Mouse (Mus musculus) retina, embryonic 14.5 days (tissue): ENCODE data around the gene St5.

Experiments
- DNase-seq: peaks from one replicate; pipeline ENCODE4 v3.0.0-alpha.2; 2015; ENCODE audit warnings: low spot score

St5 gene

DNA sequence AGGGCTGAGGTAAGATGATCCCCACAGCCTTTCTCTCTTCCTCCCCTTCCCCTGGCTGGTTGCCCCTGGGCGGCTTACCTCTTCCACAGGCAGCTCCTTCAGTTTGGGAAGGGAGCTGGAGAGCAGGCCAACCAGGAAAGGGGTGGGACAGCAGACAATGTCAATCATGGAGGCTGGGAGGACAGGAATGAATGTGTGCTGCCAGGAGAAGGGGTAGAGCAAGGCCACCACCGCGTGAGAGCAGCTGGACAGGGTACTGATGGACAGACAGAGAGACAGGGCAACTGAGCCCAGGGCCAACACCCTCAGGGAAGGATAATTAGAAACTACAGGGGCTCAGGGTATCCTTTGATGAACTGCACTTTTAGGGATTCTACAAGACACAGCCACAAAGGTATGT, 175.9 kb downstream of the St5 start:
- DNase-seq: no peak

DNA sequence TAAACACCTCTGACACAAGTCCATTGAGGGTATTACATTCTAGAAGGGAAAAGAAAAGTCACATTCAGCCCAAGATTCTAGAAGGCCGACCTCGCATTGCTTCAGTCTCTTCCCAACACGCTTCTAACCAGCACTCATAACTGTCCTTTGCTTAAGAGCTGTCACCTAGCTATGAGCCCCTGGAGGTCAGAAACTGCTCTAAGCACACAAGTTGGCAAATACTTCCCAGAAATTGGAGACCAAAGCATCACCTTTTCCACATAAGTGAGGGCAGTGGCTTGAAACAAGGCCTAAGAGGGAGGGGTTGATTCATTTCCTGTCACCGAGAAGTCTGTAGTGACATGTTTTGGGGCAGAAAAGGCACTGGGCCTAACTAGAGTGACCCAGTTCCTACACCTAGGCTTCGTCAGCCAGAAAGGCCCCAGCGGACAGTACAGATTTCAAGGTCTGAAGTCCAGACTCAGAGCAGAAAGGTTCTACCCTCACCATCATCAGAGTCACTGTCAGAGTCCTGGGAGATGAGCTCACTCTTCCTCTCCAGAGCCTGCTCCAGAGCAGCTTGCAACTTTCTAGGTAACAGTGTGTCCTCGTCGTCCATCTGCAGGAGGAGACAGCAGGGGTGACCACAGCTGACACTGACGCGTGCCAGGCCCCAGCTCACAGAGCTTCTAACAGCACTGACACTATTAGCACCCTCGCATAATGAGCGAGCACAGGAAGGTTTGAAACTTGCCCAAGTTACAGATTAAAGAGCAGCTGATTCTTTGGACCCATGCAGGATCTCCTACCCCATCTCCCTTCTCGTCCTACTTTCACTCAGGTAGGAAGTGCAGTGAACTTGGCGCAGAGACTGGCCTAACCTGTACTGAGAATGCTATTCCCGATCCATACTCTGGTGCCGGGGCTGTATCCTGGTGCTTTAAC, 177.4 kb downstream of the St5 start:
- DNase-seq: no peak

DNA sequence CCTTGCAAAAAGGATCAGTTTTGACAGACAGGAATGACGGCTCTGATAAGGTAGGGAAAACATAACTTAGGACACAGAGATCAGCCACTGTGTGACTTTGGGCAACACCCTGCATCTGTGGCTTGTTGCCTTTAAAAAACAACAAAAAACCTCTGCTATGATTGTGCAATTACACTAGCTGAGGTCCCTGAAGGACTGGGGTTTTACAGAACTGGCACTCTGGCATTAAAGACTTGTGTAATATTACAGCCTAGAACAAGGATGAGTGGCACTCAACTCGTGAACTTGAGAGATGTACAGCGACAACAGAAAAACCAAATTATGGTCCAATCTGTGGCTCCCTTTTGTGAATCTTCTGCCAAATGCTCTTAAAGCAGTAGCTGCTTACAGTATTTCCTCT, 178.6 kb downstream of the St5 start:
- DNase-seq: no peak

DNA sequence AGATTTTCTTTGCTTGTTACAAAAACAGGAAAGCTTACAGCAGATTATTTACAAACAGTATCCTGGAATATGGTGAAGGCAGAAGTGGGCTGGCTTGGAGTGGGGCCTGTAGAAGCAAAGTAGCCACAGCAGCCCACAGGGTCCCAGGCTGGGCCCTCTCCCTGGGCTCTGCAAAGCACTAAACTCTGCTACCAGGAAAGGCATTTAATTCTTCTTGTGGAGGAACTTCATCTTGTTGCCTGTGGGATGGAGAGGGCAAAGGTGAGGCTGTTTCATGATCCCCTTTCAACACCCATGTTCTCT, 179.0 kb downstream of the St5 start:
- no peak for DNase-seq

DNA sequence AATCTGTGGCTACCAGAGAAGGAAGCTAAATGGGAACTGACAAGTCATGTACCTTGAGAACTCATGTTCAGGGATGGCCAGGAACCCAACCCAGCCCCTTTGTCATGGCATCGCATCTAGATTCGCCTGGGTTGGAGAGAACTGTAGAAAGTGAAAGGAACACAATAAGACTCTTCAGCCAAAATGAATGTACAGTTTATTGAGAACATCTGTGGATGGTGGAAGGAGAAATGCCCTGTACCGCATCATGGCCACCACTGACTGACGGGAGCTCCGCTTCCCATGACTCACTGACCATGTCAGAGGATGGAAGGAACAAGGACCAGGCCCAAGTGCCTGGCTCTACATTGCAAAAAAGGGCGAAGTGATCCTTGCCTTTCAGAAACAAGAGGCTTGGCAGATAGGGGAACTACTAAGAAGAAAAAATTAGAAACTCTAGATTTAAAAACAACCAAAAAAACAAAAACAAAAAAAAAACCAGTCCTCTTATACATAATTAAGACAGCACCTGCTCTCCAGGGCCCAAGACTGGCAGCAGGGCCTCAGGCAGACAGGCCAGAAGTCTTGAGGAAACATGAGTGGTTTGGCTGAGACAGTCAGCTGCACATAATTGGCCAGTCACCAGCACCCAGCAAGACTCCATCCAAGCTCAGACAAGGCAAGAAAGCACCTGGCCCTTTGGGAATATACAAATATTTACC, 179.5 kb downstream of the St5 start:
- no peak for DNase-seq

DNA sequence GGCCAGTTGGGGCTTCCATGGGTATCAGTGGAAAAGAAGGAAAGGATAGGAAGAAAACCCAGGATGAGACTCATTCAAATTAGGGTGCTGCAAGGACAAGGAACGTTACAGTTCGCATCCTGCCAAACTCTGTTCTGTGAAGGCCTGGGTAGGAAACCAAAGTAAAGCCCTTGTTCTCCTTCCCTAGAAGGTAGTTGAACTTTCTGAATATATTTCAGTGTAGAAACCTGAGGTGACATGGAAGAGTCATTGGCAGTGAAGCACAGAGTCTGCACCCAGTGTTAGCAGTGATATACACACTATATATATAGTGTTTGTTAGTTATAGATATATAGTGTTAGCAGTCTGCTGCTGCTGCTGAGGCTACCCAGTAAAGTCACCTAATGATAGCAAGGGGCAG, 180.1 kb downstream of the St5 start:
- no peak for DNase-seq

DNA sequence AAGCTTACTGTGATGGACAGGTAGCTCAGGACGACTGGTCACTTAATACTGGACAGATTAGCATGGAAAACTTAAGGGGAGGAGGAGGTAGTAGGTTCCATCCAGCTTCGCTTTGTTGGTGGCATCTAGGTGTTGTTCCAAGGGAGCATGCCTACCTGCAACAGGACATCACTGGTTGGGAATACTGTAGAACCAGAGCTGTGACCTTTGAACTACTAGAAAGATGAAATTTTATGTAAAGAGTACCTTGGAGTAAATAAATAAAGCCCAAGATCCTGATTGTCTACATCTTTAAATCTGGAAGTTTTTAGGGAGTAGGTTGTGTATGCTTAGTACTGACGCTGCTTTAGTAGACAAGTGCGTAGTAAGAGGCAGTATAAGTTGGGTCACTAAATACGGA, 181.3 kb downstream of the St5 start:
- DNase-seq: no peak

DNA sequence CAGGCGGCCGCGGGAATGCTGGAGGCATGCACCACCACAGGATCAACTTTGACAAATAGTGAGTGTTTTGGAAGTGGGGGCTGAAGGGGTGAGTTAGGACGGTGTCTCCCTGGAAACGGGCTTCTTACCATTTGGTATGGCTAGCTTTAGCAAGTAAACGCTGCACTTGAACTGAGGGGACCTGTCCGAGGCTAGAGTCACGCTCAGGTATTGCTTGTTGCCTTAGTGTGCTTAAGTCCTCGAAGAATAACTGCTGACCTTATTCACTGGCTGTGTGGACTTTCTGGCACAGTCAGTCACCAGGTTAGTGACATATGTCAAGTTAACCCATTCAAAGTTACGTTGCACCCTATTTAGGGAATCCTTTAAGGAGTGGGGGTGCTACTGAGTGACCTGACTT, 183.5 kb downstream of the St5 start:
- DNase-seq: no peak

DNA sequence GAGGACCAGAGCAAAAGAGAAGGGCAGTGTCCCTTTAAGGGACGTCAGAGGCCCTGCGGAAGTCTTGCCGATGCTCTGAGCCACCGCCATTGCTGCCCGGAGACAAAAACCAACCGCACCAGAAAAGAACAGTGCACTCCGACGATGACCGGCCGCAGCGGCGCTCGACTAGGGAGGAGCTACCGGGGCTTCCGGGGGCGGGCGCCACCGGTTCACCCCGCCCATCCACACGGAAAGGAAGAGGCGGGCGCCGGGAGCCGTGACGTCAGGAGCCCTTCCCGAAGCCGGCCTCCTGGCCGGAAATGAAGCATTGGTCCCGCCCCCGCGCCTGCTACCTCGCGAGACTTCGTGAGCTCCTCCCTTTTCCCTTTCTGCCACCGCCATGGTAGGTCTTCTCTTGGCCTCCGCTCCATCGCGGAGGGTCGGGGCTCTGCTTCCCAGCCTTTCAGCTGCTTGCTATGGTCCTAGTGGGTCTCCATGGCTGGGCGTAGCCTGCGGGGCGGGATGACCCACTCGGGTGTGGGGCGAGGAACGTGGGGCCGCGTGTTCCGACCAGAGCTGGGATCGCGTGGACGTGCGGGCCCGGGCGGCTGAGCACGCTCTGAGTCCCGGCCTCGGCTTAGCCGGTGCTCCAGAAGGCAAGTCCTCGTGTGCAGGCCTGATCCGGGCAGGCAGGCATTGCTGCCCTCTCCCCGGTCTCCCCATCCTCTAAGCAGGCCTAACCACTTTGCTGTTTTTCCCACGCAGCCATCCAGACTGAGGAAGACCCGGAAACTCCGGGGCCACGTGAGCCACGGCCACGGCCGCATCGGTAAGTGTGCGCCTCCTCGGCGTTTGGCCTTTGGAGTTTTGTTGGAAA, 184.3 kb downstream of the St5 start, which contains the start of gene Rpl27a:
Gene Rpl27a (plus strand): TSS at position 310 of the 859 bp plus-strand sequence.
- peak; percentile 99 for DNase-seq

DNA sequence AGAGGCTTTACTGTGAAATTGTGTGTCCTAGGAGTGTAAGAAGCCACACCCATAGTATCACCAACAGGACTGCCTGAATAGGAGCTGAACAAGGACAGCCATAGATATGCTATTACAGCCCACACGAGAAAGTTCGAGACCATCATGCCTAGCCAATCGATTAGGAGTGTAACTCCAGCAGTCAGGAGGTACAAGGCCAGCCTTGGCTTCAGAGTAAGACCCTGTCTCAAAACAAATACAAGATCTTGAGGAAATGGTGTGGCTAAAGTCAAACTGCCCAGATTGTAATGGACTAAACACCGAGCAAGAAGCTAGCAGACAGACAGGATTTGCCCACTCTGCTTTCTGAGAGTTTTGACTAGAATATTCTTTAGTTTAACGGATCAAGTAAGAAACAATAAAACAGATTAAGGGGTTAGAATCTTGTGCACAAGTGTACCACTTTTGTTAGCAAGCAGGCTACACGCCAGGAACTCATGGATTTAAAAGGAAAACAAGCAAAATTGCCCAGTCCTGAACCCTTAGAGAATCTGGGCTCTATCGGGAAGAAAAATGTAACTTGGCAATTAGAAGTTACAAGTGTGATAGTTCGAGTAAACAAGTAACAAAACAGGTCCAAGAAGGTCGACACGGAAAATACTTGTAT, 185.2 kb downstream of the St5 start:
- DNase-seq: peak; percentile 18

DNA sequence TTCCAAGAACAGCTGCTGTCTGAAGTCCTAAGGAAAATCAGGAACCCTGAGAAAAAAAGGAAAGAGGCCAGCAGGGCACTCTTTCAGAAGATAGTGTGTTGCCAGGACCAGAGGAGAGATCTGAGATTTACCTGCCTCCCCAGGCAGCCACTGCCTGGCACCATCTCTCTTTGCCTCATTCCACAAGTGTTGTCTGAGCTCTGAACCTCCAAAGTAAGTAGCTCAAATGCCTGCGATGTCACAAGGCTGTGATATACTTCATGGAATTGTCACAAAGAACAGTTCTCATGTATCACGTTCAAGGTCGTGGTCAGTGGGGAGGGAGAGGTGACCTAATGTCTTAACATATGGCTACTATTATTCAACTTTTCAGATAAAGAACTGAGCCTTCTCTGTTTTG, 186.9 kb downstream of the St5 start:
- DNase-seq: no peak

DNA sequence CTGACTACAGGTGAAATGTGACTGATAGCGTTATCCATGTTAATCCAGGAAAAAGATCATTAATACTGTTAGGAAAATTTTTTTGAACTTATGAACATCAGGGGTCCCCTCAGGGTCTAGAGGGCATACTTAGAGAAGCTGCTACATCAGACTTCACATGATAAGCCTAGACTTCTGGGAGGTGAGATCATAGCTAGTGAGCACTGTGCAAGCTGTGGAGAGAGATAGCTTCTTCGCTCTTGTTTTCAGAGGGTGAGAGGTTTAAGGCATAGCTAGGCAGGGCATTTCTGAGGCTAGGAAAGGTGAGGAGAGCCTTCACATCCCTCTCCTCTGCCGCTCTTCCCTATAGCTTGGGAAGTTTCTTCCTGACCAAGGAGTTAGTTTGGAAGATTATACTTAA, 191.6 kb downstream of the St5 start:
- DNase-seq: no peak

DNA sequence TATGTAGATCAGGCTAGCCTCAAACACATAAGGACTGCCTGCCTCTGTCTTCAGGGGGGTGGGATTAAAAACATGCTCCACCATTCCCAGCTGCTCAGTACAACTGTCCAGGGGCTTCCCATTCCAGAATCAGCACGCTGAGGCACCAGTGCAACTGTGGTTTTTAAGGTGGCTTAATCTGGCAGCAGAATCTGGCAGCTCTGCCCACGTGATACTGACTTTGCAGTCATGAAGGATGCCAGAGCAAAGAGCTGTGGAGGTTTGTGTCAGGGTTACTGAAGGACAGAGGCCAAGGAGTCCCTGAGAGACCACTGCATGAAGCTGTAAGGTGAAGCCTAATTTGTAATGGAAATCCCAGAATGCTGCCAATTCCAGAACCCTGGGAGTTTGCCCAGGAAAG, 192.6 kb downstream of the St5 start:
- DNase-seq: no peak

DNA sequence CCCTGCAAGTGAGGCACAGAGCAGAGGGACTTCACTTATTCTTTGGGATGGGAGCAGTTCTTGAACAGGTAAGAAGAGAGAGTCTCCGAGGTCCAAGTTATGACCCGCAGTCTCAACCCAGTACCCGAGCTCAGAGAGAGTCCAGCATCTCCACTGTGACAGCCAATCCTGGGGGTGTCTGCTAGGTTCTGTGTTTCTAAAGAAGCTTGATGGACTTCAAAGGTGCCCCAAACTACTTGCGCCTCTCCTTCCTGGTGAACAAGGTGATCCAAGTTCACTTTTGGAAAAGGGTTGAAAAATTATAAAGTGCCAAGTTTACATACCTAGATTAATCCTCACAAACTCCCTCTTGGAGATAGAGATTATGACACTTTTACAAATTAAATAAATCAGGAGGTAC, 195.4 kb downstream of the St5 start, which contains the start of gene Trim66:
Gene Trim66 (minus strand): TSS at position 101 of the 400 bp plus-strand sequence.
- no peak for DNase-seq

DNA sequence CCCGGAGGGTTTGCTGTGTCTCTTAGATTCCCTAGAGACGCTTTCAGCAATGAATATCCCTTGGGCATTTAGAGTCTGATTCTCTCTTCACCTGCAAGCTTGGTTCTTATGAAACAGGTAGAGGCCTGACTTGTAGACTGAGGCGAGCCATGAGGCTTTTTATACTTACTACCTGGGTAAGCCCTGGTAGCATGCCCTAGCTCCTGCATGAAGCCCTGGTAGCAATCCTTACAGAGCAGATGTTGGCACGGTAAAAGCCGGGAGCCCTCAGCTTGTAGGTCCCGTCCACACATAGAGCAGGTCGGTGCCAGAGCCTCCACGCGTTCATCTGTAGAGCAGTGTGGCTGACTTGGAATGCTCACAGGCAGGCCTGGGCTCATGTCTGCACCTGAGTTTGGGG, 195.8 kb downstream of the St5 start:
- DNase-seq: no peak

DNA sequence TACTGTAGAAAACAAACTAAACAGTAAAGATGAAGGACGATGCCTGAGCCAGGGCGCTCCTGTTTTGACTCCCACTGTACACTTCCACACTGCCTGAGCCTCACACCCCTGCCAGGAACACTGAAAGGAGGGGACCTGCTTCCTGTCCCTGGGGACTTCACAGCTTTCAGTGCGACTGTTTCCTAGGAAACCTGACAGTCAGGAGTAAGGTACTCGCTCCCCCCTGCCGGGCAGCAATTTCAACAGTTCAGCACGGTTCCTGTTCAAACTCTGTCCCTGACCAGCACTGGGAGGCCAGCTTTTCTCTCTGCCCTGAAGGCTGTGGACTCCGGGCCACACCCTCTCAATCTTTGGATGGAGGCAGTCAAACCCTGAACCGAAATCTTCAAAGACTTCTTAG, 196.3 kb downstream of the St5 start:
- DNase-seq: peak; percentile 43

DNA sequence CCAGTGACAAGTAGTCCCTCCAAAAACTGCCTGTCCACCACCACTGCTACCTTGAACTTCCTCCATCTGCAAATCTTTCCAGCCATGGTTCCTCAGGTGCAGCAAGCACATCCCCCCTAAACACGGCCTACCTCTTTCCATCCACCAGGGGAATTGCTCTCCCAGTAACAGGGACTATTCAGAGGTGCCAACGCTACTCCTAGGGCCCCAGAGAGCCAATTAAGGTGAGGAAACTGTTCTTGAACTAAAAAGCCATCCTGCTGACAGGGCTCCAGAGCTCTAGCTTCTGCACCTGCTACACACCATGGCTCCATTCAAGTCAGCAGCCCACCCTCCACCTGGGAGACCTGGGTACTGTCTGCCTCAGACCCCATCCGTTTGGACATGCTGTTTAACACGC, 205.9 kb downstream of the St5 start:
- no peak for DNase-seq

DNA sequence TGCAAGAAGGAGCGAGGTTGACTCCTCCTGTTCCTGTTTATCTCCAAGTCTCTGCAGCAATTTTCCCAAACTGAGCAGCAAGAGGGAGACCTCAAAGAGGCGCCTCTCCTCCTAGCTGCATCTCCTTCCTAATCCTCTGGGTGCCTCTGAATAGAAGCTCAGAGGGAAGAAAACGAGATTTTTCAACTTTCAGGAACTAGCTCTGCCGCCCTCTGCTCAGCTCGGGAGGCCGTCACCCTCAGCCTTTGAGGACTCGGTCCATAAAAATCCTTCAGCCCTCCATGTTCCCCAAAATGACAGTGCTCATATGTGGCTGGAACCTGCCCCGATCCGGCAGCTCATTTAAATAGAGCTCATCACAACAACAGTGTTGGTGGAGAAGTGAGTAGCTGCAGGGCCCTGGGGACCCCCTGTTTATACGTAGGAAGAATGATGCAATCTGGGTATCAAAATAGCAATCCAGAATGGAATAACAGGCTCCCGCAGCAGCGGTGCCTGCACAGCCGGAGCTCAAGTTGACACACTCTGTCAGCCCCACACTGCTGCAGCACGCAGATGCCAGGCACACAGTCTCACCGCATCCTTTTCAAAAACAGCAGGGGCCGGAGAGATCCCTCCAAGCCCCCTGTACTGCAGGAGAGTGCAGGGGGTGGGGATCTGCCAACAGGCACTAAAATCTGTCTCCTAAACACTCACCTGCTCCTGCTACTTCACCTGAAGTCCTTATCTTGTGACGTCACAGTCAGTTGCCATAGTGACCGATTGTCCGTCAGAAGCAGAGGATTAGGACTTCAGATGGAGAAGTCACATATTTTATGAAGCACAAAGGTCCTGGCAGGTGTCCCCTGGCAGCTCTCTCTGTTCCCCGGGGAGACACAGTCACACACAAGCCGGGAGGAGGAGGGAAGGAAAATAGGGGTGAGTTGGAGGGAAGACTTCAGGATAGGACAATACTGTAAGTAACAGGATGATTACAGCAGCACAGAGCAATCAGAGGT, 209.8 kb downstream of the St5 start:
- DNase-seq: peak; percentile 44

DNA sequence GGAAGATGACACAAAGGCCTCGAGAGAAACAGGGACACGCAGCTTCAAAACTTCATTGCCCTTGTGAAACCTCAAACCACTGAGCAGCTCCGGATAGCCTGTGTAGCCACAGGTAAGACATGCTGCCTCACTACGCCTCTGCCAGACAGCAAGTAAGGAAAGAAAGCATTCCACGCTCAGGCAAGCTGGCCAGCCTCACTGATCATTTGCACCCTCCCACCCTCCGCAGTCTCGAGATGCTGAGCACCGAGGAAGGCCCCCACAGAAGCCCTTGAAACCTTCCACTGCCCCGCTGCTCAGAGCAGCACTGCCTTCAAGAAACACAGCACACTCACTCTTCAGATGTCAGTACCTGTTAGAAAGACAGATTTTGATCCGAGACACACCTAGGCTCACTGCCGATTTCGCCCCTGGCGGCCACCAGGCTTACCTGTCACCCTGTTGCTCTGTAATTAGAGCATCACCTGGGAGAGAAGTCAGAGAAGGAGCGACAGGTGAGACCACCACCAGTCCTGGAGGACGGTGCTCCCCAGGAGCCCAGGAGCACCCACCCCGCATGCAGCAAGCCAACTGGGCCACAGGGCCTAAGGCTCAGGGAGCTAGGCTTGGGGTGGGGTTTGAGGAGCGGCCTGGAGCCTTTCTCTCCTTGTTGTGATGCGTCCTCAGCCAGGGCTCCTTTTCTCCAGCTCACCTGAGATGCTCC, 210.6 kb downstream of the St5 start:
- no peak for DNase-seq

DNA sequence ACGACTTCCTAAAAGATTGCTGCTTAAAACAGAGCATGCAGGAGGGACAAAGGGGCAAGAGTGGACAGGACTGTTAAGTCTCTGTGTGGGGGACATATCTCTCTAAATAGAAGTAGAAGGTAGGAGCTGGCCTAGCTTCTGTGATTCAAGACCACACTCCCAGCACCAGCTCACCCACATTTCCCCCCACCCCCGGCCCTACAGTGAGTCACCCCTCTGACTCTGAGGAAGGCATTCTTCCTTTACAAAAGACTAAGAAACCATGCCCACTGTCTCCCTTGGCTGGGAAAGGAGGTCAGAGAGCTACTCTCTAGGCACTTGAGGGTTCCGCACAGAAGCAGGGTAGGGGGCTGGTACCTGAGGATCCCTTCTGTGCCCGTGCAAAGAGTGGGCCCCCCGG, 219.2 kb downstream of the St5 start:
- no peak for DNase-seq
